Mouse (Mus musculus) splenic B cell, adult 2 months (primary cell): ENCODE data around the gene Tmem106c.

ENCODE experiments used
- DNase-seq: peaks from one replicate; pipeline ENCODE4 v3.0.0-alpha.2; 2011; ENCODE audit warnings: low read depth, low spot score
- H3K27me3 ChIP-seq: 2 replicates; pipeline ENCODE4 v1.6.1; 2012; ENCODE audit warnings: mild to moderate bottlenecking, low read length, moderate library complexity, mixed read lengths; ENCODE audit not compliant: control insufficient read depth, poor library complexity, insufficient read depth, severe bottlenecking
- H3K36me3 ChIP-seq: 2 replicates; pipeline ENCODE4 v1.6.1; 2012; ENCODE audit warnings: mild to moderate bottlenecking, low read length, moderate library complexity, mixed read lengths; ENCODE audit not compliant: control insufficient read depth, poor library complexity, insufficient read depth, severe bottlenecking

Gene Tmem106c

DNA sequence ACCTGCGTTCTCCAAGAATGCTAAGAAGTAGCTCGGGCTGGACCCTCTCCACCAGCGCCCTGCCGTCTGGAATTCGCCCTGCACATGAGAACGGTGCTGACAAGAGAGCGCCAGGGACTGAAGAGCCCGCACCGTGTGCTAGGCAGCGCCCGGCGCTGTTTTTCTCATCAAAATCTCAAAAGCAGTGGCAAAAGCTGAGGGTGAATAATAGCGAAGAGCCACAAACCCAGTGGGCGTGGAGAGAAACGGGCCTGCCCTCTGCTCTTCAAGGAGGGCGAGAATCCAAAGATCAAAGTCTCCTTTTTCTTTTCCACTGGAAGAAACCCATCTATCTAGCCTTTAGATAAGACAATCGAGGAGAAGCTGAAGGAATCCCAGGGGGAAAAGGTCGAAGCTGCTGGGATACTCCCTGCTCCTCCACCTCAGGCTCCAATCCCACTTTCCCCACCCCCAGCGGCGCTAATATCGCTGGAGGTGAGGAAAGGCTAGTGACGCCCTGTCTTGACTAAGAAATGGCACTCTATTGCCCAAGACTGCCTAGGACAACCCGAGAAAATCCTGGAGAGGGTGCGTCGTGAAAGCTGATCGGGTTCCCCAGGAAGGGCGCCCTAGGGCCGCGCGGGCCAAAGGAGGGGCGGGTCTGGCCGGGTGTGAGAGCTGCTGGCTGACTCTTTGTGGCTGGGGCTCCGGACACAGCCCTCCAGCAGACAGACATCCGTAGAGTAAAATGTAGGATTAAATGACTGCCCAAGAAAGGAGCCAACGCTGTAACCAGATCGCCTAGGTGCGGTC, 37.5 kb downstream of the Tmem106c start:
- peaks cover 2% of the 10 kb centered on the region; the same call in 1 of the 2 replicates for H3K27me3 ChIP-seq
- no peaks in the 10 kb centered on the region for H3K36me3 ChIP-seq
- no peak for DNase-seq

DNA sequence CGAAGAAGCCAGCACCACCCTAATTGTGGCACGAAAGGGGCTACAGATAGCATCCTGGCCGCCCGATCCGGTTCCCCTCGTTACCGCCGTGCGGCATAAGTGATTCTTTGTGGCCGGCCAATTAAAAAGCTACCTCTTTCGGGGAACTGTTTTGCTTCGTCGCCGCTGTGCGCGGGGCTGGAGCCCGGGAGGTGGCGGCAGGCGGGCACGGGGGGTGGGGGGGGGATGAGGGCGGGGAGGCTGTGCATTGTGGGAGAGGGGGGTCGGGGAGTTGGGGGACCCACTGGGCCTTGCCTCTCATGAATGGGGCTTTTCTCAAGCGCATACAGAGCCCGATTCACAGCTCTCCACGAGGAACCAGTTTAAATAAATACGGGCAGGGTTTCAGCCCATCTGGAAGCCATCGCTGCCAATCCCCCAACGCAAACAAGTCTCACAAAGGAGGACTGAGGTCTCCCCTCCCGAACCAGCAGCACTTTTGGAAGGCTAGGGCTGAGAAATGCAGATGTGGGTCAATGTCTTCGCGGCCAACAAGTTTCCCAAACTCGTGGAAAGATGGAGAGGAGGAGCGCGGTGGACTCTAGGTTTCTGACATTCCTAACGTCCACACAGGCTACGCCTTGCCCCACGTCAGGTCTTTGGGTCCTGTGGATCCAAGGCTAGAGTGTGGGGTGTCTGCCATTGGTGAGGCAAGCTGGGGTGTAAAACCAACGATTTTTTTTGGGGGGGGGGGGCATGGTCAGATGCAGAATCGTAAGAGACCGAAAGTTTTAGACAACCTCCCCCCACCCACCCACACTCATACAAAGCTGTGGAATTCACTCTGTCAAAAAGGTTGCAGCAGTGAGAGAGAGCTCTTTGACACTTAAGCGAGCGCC, 38.4 kb downstream of the Tmem106c start:
- H3K27me3 ChIP-seq = peaks cover 2% of the 10 kb centered on the region; the same call in 1 of the 2 replicates
- no peak for DNase-seq
- no peaks in the 10 kb centered on the region for H3K36me3 ChIP-seq

DNA sequence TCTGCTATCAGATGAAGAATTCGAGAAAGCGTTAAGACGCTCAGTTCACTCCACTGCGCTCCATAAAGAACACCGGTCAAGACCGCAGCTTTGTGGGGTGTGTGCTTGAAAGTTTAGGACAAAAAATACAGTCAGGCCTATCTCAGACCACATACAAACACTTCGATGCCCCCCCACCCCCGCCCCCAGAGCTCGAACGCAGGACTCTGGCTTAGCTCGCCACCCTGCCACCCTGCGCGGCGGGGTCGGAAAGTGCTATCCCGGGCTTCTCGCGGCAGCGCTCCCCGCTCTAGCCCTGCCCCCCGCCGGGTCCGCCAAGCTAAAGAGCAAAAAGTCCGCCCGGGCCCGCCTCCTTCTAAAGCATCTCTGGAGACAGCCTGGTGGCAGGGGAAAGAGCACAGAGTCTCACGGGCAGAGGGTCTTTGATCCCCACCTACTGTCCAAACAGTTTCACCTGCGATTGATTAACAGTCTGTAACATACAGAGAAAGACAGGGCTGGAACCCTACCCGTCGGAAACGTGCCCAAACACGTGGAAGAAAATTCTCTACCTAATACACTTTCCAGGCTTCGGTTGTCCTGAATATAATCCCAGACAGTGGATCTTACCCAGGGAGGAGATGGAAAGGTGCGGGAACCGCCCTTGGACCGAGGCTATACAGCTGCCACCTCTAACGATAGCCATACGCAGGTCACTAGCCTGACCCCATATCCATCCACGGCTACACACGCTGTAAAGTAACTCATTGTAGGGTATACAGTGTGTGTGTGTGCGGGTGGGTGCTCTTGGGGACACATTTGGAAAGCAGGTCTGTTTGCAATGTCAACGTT, 39.2 kb downstream of the Tmem106c start:
- H3K27me3 ChIP-seq = peaks cover 2% of the 10 kb centered on the region; the same call in 1 of the 2 replicates
- no peaks in the 10 kb centered on the region for H3K36me3 ChIP-seq
- no peak for DNase-seq

DNA sequence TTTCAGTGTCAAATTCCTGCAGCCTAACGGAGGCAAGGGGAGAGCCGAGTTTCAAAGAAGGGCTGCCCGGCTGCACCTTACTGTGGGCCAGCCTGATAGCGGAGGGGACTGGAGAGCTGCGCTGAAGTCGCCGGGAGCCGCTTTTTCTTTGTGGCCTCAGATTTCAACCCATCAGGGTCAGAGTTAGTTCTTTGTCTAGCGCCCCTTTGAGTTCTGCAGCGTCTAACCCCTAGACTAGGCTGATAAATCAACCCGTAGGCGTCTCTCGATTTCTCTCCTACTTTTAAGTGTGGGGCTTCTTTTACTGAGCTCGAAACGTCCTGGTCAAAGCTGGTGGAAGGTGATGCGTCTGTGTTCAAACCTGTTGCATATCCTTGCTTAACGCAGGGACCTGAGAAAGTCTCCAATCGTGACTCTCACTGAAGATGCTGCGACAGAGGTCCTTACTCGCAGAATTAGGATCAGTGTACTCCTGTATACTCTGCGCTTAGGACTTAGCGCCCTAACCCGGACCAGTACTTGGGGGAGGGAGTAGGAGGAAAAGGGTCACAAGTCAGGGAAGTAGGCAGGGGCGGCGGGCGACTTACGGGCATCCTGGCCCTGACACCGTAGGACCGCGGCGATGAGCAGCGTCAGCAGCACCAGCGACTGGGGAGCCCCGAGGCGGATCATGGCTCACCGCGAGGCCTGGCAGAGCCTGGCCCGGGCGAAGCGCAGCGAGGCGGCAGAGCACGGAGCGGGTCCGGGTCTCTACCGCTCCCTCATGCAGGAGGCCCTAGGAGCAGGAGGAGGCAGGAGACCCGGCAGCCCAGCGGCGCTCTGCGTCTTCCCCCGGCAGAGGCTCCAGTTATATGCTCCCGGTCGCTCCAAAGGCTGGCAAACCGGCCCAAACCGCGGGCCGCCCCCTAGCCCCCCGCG, 40.1 kb downstream of the Tmem106c start, which contains the start of gene Col2a1:
Gene Col2a1, minus strand, starts transcription at position 874 of the 918 bp plus-strand sequence.
- peak; percentile 14 for DNase-seq
- no peaks in the 10 kb centered on the region for H3K36me3 ChIP-seq
- peaks cover 2% of the 10 kb centered on the region; the same call in 1 of the 2 replicates for H3K27me3 ChIP-seq

DNA sequence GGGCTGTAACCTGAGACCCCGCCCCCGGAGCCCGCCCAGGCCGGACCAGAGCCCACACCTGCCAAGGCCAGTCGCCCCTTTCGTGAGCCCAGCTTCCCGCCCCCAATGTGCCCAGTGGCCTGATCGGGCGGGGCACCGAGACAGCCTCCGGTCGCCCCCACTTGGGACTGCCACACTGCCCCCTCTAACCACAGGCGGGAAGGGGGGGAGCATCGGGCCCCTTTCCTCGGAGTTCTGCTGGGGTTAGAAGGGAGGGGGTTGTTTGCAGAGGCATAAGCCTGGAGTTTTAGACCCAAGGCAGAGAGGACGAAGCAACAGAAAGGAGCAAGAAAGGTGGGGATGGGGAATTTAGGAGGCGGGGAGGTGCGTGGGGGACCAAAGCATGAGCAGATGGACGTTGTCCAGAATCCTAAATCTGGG, 40.8 kb downstream of the Tmem106c start:
- H3K27me3 ChIP-seq = peaks cover 2% of the 10 kb centered on the region; the same call in 1 of the 2 replicates
- H3K36me3 ChIP-seq = no peaks in the 10 kb centered on the region
- DNase-seq = no peak

DNA sequence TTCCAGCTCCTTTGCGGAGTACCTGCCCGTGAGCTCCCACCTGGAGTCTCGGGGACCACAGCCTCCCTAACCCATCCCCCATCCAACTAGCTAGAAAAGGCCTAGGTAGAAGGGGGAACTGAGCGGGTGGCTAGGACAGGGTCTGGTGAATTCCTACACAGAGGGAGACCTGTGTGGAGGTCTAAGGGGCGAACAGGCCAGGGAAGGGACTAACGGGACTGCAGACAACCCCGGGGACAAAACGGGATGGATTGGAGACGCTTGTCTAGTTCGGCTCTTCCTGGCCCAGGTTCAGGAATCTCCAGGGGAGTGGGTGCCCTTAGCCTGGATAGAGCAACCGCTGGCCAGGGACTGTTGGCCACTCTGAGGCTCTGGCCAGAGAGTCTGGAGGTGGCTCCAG, 41.2 kb downstream of the Tmem106c start:
- DNase-seq = no peak
- Histone ChIP-seq H3K36me3 (no peaks in the 10 kb centered on the region), H3K27me3 (peaks cover 2% of the 10 kb centered on the region; the same call in 1 of the 2 replicates)

DNA sequence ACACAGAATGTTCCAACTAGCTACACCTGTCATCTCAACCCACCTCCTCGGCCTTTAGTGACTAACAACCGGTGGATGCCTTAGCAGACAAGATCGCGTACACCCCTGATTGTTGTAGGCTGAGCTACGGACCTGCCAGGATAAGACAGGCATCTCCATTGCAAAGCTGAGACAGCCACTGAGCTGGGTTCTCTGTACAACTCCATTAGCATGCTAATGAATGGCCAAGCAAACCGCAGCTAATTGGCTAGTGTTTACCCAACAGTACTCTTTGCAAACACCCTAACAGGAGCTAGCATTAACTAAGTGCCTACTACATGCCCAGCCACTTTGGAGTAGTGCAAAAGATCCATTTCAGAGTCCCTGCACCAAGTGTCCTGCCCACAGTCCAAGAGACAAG, 48.8 kb downstream of the Tmem106c start:
- H3K36me3 ChIP-seq = no peaks in the 10 kb centered on the region
- no peaks in the 10 kb centered on the region for H3K27me3 ChIP-seq
- no peak for DNase-seq

DNA sequence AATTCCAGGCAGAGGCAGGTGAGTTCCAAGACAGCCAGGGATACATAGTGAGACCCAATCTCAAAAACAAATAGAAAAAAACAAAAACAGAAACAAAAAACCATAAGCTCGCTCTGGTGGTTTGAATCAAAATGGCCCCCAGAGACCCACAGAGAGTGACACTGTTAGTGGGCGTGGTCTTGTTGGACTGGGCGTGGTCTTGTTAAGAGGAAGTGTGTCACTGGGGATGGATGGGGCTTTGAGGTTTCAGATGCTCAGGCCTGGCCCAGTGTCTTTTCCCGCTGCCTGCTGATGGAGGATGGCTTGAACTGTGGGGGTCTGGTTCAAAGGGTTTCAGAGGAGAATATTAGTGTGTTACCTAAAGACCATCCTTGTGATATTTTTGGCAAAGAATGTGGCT, 53.9 kb downstream of the Tmem106c start:
- no peak for DNase-seq
- no peaks in the 10 kb centered on the region for H3K27me3 ChIP-seq
- H3K36me3 ChIP-seq = no peaks in the 10 kb centered on the region

DNA sequence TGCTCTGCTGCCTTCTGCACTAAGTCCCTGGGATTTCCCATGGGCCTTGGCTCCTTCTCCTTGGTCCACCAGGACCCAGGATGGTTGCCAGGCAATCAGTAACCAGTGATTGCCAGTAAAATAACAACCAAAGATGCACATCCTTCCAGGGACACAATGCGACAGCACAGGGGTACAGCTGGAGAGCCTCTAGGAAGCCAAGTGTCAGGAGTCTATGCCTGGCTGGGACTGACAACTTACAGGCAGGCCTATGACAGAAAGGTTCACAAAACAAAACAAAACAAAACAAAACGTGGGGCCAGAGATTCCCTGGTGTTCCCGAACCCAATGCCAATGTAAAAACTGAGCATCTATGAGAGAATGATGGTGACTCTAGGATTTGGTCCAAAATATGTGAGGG, 55.0 kb downstream of the Tmem106c start:
- H3K27me3 ChIP-seq = no peaks in the 10 kb centered on the region
- no peak for DNase-seq
- no peaks in the 10 kb centered on the region for H3K36me3 ChIP-seq
